Mouse (Mus musculus): ENCODE measurements around the gene Rbm41. TPM values are rescaled to one million over a fixed set of nuclear protein-coding genes. Genes with fewer than 3 reads are reported as not detected.

Gene Rbm41
- 31.5 TPM for total RNA-seq (2023)

GRCm38 (mm10) chrX:139997740-139998690 is at the start of gene Rbm41:
Gene Rbm41, minus strand, starts transcription at chrX:139998595.

GRCm38 (mm10) chrX:139870938-139871791 is 127.2 kb downstream of the Rbm41 start, which contains the start of gene Morc4:
Gene Morc4, minus strand, starts transcription at chrX:139871677.

Other genes starting within 250 kb of the Rbm41 start
- gene Ripply1, start 216.2 kb downstream of the Rbm41 start, total RNA-seq (2023) = not detected
- not detected for gene Cldn2, start 197.8 kb downstream of the Rbm41 start, total RNA-seq (2023)
- not detected for gene Morc4, start 126.9 kb downstream of the Rbm41 start, total RNA-seq (2023)
- gene Nup62cl, start 64.1 kb upstream of the Rbm41 start, total RNA-seq (2023) = not detected
- not detected for gene Pih1h3b, start 64.3 kb upstream of the Rbm41 start, total RNA-seq (2023)

All from CD4-positive naive resting alpha-beta T cell, adult 57 days (primary cell).